Mouse (Mus musculus) kidney, embryonic 16.5 days (tissue): ENCODE measurements at regions not wholly inside any gene's neighbourhood (a gene's known extent, or its start where the extent isn't known, plus 50 kb on each side); places are given as distances from the start of the nearest gene placed in this dataset.

Experiments
- ATAC-seq: fragments of 200-750 bp; cut with Nextera tagmentation; 2 replicates; pipeline ENCODE4 v1.8.0; 2017; ENCODE audit warnings: moderate TSS enrichment; ENCODE audit not compliant: low FRiP score, low TSS enrichment
- H3K27ac ChIP-seq: fragments of 300-500 bp; sonication (generic); 2 replicates; pipeline ENCODE4 v1.5.1; 2014; ENCODE audit warnings: low read length
- H3K27me3 ChIP-seq: fragments of 300-500 bp; sonication (generic); 2 replicates; pipeline ENCODE4 v1.6.1; 2014; ENCODE audit warnings: low read length, control low read depth, mixed read lengths; ENCODE audit not compliant: insufficient read depth
- H3K36me3 ChIP-seq: fragments of 300-500 bp; sonication (generic); 2 replicates; pipeline ENCODE4 v1.6.1; 2014; ENCODE audit warnings: low read length, control low read depth, mixed read lengths; ENCODE audit not compliant: insufficient read depth
- H3K4me1 ChIP-seq: fragments of 300-500 bp; sonication (generic); 2 replicates; pipeline ENCODE4 v1.6.1; 2014; ENCODE audit warnings: low read length, control low read depth, mixed read lengths; ENCODE audit not compliant: insufficient read depth
- H3K4me2 ChIP-seq: fragments of 300-500 bp; sonication (generic); replicated peaks from 2 replicates; pipeline ENCODE4 v1.6.1; 2014; ENCODE audit warnings: low read depth, low read length
- H3K4me3 ChIP-seq: fragments of 300-500 bp; sonication (generic); 2 replicates; pipeline ENCODE4 v1.5.1; 2014; ENCODE audit warnings: mild to moderate bottlenecking, low read length
- H3K9ac ChIP-seq: fragments of 300-500 bp; sonication (generic); replicated peaks from 2 replicates; pipeline ENCODE4 v1.6.1; 2014; ENCODE audit warnings: low read length
- H3K9me3 ChIP-seq: fragments of 300-500 bp; sonication (generic); 2 replicates; pipeline ENCODE4 v1.6.1; 2016; ENCODE audit warnings: low read length, control low read depth
- WGBS: fragments of 180-500 bp; shearing (Covaris S2); extraction: QIAGEN DNeasy Blood & Tissue Kit; methylation state at CpG from one replicate; pipeline ENCODE4 v1.1.7; 2014; 5-methylcytosine and 5-hydroxymethylcytosine counted together

- Histone ChIP-seq H3K4me2 (no peak overlapping the region), H3K27me3 (no peaks in the 10 kb centered on the region), H3K27ac (no peak overlapping the region), H3K4me1 (no peaks in the 10 kb centered on the region), H3K4me3 (no peak overlapping the region), H3K9ac (no peak overlapping the region), H3K9me3 (no peaks in the 10 kb centered on the region), H3K36me3 (no peaks in the 10 kb centered on the region)
- WGBS, result 25% methylated on average over 4 of the region's 4 CpGs
- ATAC-seq, result peak; percentile 74; the same call in 1 of the 2 replicates
Observed at GRCm38 (mm10) chr2:133614672-133615071, 62.7 kb downstream of the Bmp2 start.

DNA sequence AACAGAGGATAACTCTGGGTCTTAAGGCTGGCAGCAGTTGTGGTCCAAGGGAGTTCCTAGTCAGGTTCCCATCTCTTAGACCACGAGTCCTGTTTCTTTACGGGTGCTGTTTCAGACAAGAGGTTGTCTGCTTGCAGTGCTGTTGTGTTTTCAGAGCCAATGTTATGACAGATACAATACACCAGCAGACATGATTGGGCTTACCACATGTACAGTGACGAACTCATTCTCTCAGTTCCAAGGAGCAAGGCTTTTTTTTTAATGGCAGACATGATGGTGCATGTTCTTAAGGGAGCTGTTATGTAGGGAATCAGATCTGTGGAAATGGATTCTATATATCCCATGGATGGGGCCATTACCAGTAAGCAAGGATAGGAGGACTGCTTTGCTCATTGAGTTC is 63.3 kb downstream of the Bmp2 start:
- H3K27ac ChIP-seq, result no peak overlapping the region
- H3K36me3 ChIP-seq, result no peaks in the 10 kb centered on the region
- H3K9me3 ChIP-seq, result no peaks in the 10 kb centered on the region
- H3K4me1 ChIP-seq, result no peaks in the 10 kb centered on the region
- no peak overlapping the region for H3K4me2 ChIP-seq
- ATAC-seq, result no peak
- H3K27me3 ChIP-seq, result no peaks in the 10 kb centered on the region
- no peak overlapping the region for H3K4me3 ChIP-seq
- H3K9ac ChIP-seq, result no peak overlapping the region
- 82% methylated on average over 3 of the region's 3 CpGs for WGBS

DNA sequence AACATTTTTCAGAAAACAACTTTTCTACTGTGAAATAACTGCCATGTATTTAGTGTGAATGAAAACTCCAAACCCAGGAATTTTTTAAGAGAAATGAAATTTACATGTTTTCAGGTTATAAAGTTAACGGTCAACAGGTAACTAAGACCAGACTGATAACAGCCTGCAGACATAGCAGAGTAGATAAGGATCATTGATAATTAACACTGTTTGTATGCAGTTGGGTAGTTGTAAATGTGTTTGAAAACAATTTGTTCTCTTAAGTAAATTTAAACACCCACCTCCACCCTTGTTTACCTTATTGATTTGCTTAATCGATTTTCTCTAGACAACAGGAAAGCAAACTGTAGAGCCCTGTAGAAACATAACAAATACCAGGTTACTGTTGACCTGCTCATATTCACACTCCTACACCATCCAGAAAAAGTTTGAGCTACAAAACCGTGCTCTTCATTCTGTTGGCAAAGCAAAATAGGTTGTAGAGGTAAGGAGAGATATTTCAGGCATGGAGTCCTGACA is 65.4 kb downstream of the Bmp2 start:
- WGBS, result 75% methylated on average over 3 of the region's 3 CpGs

GRCm38 (mm10) chr2:133622523-133622922 is 70.6 kb downstream of the Bmp2 start:
- Histone ChIP-seq H3K27ac (no peak overlapping the region), H3K4me3 (no peak overlapping the region)
- 12% methylated on average over 2 of the region's 2 CpGs for WGBS

More for the DNA sequence above, 65.4 kb downstream of the Bmp2 start:
- Histone ChIP-seq H3K27ac (no peak overlapping the region), H3K4me3 (no peak overlapping the region), H3K27me3 (no peaks in the 10 kb centered on the region), H3K9ac (no peak overlapping the region), H3K4me2 (no peak overlapping the region), H3K36me3 (no peaks in the 10 kb centered on the region), H3K9me3 (no peaks in the 10 kb centered on the region), H3K4me1 (no peaks in the 10 kb centered on the region)
- ATAC-seq, result no peak

DNA sequence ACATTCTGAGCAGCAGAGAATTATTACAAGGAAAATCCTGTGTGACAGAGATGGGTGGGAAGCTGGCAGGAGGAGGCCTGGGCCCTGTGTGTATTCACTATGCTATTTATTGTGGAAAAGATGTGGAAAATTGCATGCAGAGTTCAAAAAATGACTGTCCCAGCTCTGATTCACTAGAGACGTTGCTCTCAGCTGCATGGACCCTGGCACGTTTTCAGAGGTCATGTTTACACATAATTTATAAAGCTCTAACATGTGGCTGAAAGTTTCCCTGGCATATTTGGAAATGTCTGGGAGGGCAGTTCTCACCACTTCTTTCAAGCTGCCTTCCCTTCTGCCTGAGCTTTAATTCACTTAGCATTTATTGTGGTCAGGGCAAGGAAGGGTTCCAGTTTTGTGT is 73.6 kb downstream of the Bmp2 start:
- H3K36me3 ChIP-seq, result no peaks in the 10 kb centered on the region
- H3K27me3 ChIP-seq, result no peaks in the 10 kb centered on the region
- no peak overlapping the region for H3K4me3 ChIP-seq
- H3K9me3 ChIP-seq, result no peaks in the 10 kb centered on the region
- H3K4me2 ChIP-seq, result no peak overlapping the region
- no peak overlapping the region for H3K9ac ChIP-seq
- no peaks in the 10 kb centered on the region for H3K4me1 ChIP-seq
- no peak for ATAC-seq
- H3K27ac ChIP-seq, result no peak overlapping the region
- whole genome bisulfite sequencing, result 26% methylated on average over 2 of the region's 2 CpGs

More at GRCm38 (mm10) chr2:133622523-133622922, 70.6 kb downstream of the Bmp2 start:
- no peak overlapping the region for H3K9ac ChIP-seq
- H3K4me2 ChIP-seq, result no peak overlapping the region
- no peaks in the 10 kb centered on the region for H3K36me3 ChIP-seq
- peak; percentile 54; the same call in 1 of the 2 replicates for ATAC-seq
- H3K27me3 ChIP-seq, result no peaks in the 10 kb centered on the region
- no peaks in the 10 kb centered on the region for H3K9me3 ChIP-seq
- H3K4me1 ChIP-seq, result no peaks in the 10 kb centered on the region

DNA sequence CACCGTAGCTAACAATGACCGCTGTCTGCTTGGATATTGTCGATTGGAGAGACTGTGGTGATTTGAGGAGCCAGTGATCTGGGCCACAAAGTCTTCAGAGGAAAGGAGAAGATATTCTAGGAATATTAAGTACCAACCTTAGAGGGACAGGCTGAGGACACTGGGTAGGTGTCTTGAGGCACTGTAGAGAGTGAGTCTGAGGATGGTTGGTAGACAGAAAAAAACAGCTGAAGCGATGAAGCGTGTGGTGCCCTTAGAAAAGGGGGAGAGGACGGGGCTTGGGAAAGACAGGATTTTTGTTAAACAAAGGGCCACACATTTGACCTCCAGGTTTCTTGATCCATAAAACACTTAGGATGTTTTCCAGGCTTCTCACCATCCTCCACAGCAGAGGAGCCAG is 76.9 kb downstream of the Bmp2 start:
- no peaks in the 10 kb centered on the region for H3K27me3 ChIP-seq
- no peak overlapping the region for H3K9ac ChIP-seq
- peak; percentile 66 for ATAC-seq
- H3K4me2 ChIP-seq, result no peak overlapping the region
- H3K4me3 ChIP-seq, result no peak overlapping the region
- H3K36me3 ChIP-seq, result no peaks in the 10 kb centered on the region
- 57% methylated on average over 6 of the region's 6 CpGs for WGBS
- no peak overlapping the region for H3K27ac ChIP-seq
- no peaks in the 10 kb centered on the region for H3K4me1 ChIP-seq
- no peaks in the 10 kb centered on the region for H3K9me3 ChIP-seq

GRCm38 (mm10) chr2:133635434-133635833 is 83.5 kb downstream of the Bmp2 start:
- peaks cover 12% of the 10 kb centered on the region for H3K4me1 ChIP-seq
- H3K27ac ChIP-seq, result no peak overlapping the region; the same call in 1 of the 2 replicates
- no peak overlapping the region for H3K4me2 ChIP-seq
- no peaks in the 10 kb centered on the region for H3K9me3 ChIP-seq
- H3K4me3 ChIP-seq, result no peak overlapping the region
- no peaks in the 10 kb centered on the region for H3K27me3 ChIP-seq
- ATAC-seq, result peak; percentile 93
- H3K9ac ChIP-seq, result no peak overlapping the region
- H3K36me3 ChIP-seq, result no peaks in the 10 kb centered on the region
- WGBS, result 0% methylated on average over 1 of the region's 1 CpGs

- peak; percentile 67; the same call in 1 of the 2 replicates for ATAC-seq
- 29% methylated on average over 6 of the region's 6 CpGs for whole genome bisulfite sequencing
- no peak overlapping the region for H3K9ac ChIP-seq
Observed at GRCm38 (mm10) chr2:133649874-133650481, 98.0 kb downstream of the Bmp2 start.

GRCm38 (mm10) chr2:133666331-133667054 is 114.5 kb downstream of the Bmp2 start:
- 72% methylated on average over 9 of the region's 9 CpGs for WGBS
- Histone ChIP-seq H3K4me3 (no peak overlapping the region), H3K9me3 (no peaks in the 10 kb centered on the region), H3K27ac (no peak overlapping the region), H3K9ac (no peak overlapping the region), H3K27me3 (no peaks in the 10 kb centered on the region), H3K4me1 (no peaks in the 10 kb centered on the region), H3K4me2 (no peak overlapping the region), H3K36me3 (no peaks in the 10 kb centered on the region)
- no peak for ATAC-seq

More at GRCm38 (mm10) chr2:133649874-133650481, 98.0 kb downstream of the Bmp2 start:
- Histone ChIP-seq H3K4me1 (no peaks in the 10 kb centered on the region), H3K4me2 (no peak overlapping the region), H3K27me3 (no peaks in the 10 kb centered on the region), H3K27ac (no peak overlapping the region), H3K9me3 (no peaks in the 10 kb centered on the region), H3K36me3 (no peaks in the 10 kb centered on the region), H3K4me3 (no peak overlapping the region)

GRCm38 (mm10) chr2:133667055-133667395 is 115.1 kb downstream of the Bmp2 start:
- Histone ChIP-seq H3K9me3 (no peaks in the 10 kb centered on the region), H3K9ac (no peak overlapping the region), H3K27ac (no peak overlapping the region), H3K36me3 (no peaks in the 10 kb centered on the region), H3K4me2 (no peak overlapping the region), H3K27me3 (no peaks in the 10 kb centered on the region), H3K4me3 (no peak overlapping the region), H3K4me1 (no peaks in the 10 kb centered on the region)
- WGBS, result 48% methylated on average over 3 of the region's 3 CpGs
- no peak for ATAC-seq
